Mouse (Mus musculus) cerebellum, adult 2 months (tissue): Measurements from ENCODE around the gene Apoc4. TPM values are rescaled to one million over a fixed set of nuclear protein-coding genes. Genes with fewer than 3 reads are reported as not detected.
A peak's percentile ranks its signal among the peaks of the same experiment; 100 is the strongest.

Experiments used
- DNase-seq, 2 experiments: peaks; one replicate each; pipeline ENCODE4 v3.0.0; 2021
- H3K27ac ChIP-seq: fragments of 200-500 bp; 2 replicates; pipeline ENCODE4 v1.5.1; 2012; ENCODE audit warnings: low read length, control low read depth, inconsistent platforms; ENCODE audit not compliant: insufficient read depth
- H3K27me3 ChIP-seq: fragments of 200-500 bp; 2 replicates; pipeline ENCODE4 v1.6.1; 2012; ENCODE audit warnings: inconsistent platforms, mild to moderate bottlenecking, low read length, moderate library complexity; ENCODE audit not compliant: control insufficient read depth, insufficient read depth
- H3K4me1 ChIP-seq: fragments of 200-500 bp; 2 replicates; pipeline ENCODE4 v1.6.1; 2011; ENCODE audit warnings: low read length; ENCODE audit not compliant: control insufficient read depth, insufficient read depth
- H3K4me3 ChIP-seq: fragments of 200-500 bp; replicated peaks from 2 replicates; pipeline ENCODE3; 2011; ENCODE audit warnings: mild to moderate bottlenecking, low read depth, low read length, control low read depth; ENCODE audit not compliant: insufficient read depth
- CTCF ChIP-seq: fragments of 200-500 bp; IDR thresholded peaks from 2 replicates; pipeline ENCODE4 v1.5.1; 2011; ENCODE audit warnings: low read depth, mild to moderate bottlenecking, control low read depth, low read length, moderate library complexity, borderline replicate concordance; ENCODE audit not compliant: insufficient read depth
- POLR2A ChIP-seq: fragments of 200-500 bp; IDR thresholded peaks from 2 replicates; pipeline ENCODE4 v1.6.1; 2011; ENCODE audit warnings: low read length, control low read depth, borderline replicate concordance; ENCODE audit not compliant: insufficient read depth
- WGBS: fragments of 180-500 bp; shearing (Covaris S2); methylation state at CpG from one replicate; pipeline ENCODE4 v1.1.7; 2018; 5-methylcytosine and 5-hydroxymethylcytosine counted together
- polyA plus RNA-seq: library from polyadenylated mRNA; depleted of rRNA; stranded (reverse); fragments of >200 nt; gene quantifications from 2 replicates; pipeline ENCODE4 v1.2.3, GENCODE M21; 2012

The Apoc4 gene
- polyA plus RNA-seq, 1 experiment = not detected

DNA sequence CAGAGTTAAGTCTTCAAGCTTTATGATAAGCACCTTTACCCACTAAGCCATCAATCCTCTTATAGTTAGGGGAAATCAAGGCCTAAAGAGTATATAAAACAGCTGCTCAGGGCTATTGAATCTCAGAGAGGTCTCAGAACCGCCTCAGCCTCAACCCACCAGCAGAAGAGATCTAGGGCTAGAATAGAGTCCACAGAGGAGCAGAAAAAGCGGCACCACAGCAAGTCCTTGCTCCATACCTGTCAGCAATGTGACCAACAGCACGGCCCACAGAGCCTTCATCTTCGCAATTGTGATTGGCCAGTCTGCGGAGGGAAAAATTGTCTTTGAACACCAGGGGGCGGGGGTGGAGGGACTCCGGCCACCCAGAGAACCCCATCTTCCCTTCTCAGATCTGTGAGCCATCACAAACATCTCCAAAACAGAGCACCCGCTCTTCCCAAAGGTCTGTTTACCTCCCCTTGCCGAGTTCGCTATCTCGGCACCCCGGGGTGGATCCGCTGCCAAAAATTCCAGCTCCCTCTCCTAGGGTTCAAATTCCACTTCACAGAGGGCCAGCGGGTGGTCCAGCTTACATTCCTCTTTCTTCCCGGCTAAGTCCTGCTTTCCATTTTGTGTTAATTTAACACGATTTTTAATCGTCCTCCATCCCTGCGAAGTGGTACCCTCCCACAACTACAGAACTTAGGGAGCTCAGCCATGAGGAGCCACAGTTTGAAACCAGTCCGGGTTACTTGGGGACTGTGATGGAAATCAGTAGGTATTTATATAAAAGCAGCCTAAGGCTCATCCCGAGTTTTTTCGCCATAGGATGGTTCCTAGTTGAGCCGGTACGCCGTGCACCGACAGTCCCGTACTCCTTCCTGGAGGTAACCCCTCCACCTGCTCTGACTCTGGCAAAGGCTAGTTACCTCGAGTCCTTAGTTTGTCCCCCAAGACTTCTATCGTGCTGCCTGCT lies 16.9 kb upstream of the Apoc4 start:
- 7% methylated on average over 28 of the region's 28 CpGs for WGBS
- TF ChIP-seq CTCF = no peak
- TF ChIP-seq POLR2A = no peak

DNA sequence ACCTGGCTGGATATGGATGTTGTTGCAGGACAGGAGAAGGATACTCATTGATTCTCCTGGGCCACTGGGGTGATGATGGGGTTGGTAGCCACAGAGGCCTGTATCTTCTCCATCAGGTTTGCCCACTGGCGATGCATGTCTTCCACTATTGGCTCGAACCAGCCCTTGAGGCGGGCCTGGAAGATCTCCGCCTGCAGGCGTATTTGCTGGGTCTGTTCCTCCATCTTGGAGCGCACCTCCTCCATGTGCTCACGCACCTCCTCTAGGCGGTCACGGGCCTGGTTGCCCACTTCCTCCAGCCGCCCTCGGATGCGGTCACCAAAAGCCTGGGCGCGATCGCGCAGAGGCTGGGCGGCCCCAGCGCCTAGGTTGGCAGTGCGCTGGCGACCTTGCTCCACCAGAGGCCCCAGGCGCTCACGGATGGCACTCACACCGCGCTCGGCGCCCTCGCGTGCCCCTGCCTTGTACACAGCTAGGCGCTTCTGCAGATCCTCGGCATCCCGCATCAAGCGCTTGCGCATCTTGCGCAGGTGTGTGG lies 15.1 kb upstream of the Apoc4 start:
- Histone ChIP-seq H3K4me1 (0 out of 2 replicates have a peak, but pooled peaks cover 4% of the 10 kb centered on the region), H3K27me3 (no peaks in the 10 kb centered on the region), H3K27ac (no peak overlapping the region), H3K4me3 (no peak overlapping the region)
- no peak for TF ChIP-seq POLR2A
- no peak for TF ChIP-seq CTCF
- WGBS = 96% methylated on average over 34 of the region's 34 CpGs
- no peak for DNase-seq

More for the DNA sequence above, 16.9 kb upstream of the Apoc4 start:
- peak in 1 of 2 experiments; percentile 18 for DNase-seq
- Histone ChIP-seq H3K4me1 (0 out of 2 replicates have a peak, but pooled peaks cover 4% of the 10 kb centered on the region), H3K27me3 (no peaks in the 10 kb centered on the region), H3K4me3 (peak overlapping the region; percentile 44), H3K27ac (peak overlapping the region; percentile 43; the same call in 1 of the 2 replicates)

DNA sequence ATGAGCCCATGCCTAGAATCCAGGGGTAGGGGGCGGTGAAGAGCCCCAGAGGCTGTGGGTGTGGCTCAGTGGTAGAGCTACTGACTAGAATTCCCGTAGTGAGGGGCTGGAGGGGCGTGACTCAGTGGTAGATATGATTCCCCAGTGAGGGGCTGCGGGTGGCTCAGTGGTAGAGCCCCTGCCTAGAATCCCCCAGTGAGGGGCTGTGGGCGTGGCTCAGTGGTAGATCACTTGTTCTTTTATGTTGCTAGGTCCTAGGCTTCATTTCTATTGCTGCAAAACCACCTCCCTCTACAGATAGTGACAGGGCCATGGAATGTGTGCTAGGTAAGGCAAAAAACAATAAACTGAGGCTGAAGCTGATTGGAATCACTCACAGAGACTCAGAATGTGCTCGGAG lies 14.6 kb upstream of the Apoc4 start:
- DNase-seq = no peak
- Histone ChIP-seq H3K4me3 (no peak overlapping the region), H3K27me3 (no peaks in the 10 kb centered on the region), H3K27ac (no peak overlapping the region), H3K4me1 (0 out of 2 replicates have a peak, but pooled peaks cover 4% of the 10 kb centered on the region)
- 83% methylated on average over 6 of the region's 6 CpGs for WGBS
- no peak for TF ChIP-seq POLR2A
- TF ChIP-seq CTCF = no peak

DNA sequence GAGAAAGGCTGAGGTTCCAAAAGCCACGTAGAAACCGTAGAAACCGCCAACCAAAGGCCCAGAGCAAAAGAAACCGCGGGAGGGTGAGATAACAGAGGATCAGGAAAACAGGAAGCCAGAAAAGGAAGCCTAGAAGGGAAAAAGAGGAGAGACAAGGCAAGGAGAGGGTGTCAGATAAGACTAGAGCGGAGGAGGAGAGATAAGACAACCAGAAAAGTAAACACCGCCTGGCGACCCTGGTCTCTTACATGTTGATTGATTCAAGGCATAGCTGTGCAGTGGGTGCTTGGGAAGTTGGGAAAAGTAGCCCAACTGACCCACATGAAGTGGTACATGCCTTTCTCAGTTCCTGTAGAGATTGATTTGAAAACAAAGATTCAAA lies 13.9 kb upstream of the Apoc4 start:
- no peak overlapping the region for H3K4me3 ChIP-seq
- TF ChIP-seq POLR2A = no peak
- no peak for TF ChIP-seq CTCF
- H3K27me3 ChIP-seq = no peaks in the 10 kb centered on the region
- 68% methylated on average over 8 of the region's 8 CpGs for WGBS
- no peak for DNase-seq
- H3K4me1 ChIP-seq = 0 out of 2 replicates have a peak, but pooled peaks cover 4% of the 10 kb centered on the region
- H3K27ac ChIP-seq = no peak overlapping the region

DNA sequence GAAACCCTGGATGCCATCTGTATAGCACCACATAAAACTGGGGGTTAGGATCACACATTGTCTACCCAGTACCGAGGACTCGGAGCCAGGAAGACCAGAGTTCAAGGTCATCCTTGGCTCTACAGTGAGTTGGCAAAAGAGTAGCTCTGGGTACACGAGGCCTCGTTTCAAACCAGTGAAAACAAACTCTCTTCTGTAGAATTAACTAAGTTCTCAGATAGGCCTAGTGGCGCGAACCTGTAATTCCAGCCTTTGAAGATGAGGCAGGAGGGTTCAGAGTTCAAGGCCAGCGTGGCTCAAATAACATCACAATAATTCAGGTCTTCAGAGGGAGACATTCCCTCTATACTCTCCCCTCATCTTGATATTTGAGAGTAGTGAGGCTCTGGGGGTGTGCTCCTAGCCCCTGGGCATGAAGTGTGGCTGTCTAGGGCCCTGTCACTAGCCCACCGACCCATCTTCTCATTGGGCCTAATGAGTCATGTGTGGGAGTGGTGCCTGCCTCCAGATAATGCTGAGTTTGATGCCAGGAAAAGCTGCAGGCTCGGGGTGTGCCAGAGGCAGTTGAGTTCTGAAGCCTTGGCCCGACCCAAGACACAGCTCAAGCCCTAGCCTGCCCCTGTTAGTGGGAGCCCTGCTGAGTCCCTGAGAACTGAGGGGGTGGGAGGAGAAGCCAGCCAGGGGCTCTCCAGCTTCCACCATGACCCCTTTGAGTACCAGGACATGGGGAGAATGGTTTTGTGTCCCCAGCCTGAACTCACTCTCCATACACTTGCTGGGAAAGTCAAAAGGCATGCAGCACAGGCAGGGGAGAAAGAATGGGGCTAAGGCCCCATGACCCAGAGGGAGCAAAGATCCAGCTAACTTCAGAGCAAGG lies 13.3 kb upstream of the Apoc4 start:
- no peak overlapping the region for H3K4me3 ChIP-seq
- TF ChIP-seq CTCF (no peak), POLR2A (no peak)
- peak in 1 of 2 experiments; percentile 32 for DNase-seq
- H3K27me3 ChIP-seq = no peaks in the 10 kb centered on the region
- 0 out of 2 replicates have a peak, but pooled peaks cover 4% of the 10 kb centered on the region for H3K4me1 ChIP-seq
- H3K27ac ChIP-seq = no peak overlapping the region
- WGBS = 72% methylated on average over 10 of the region's 10 CpGs

DNA sequence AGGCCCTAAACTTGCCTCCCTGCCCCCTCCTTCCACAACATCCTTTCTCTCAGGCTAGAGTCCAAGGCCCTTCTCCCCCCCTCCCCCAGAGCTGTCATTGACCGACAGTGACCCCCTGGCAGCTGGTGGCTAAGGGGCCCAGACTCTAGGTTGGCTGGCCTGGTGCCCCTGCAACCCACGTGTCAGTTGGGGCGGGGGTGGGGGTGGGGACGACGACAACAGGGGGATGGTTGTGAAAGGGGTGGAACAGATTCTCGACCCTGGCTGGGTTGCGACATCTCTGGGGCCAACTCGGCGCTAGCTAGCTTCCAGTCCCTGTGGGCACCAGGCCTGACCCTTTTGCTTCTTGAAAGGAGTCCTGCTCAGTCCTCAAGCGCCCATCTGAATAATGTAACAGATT lies 12.1 kb upstream of the Apoc4 start:
- 26% methylated on average over 10 of the region's 10 CpGs for WGBS

DNA sequence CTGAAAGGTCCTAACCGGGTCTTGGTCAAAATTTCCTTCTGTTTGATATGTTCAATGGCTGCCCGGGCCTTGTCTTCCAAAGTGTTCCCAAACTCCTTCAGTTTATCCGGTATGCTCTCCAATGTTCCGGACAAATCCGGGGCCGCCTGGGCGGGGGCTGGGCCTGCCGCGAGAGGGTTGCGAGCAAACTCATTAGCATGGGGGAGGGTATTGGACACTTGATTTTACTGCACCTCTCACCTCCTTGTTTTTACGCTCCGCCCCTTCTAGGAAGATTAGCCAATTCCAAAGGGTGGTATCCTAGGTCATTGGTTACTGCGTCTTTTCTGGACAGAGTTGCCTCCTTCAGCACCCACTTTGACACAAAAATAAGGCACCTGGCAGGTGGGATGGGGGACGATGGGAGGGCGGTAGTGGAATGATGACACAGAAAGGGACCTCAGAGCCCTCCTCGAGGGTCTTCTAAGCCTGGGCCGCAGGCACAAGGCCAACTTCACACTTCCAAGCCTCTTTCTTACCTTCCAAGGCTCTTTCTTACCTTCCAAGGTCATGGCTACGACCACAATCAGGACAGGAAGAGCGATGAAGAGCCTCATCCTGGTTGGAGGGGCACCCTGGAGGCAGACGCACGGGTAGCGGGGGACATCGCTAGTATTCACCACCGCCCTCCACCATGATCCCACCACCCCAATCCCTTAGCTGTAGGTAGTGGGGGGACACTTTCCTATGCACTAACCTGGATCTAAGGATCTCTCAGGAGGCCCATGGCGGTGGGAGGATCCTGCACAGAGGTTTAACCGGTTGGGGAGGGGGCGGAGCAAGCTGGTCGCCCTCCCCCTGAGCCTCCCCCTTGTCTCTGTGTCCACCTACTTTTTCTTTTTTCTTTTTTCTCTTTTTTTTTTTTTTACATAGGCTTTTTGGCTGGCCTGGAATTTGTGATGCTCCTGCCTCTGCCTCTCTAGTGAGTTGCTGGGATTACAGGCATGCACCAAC lies 10.9 kb upstream of the Apoc4 start, which contains the start of gene Apoc1:
Gene Apoc1 (minus strand): TSS at position 788 of the 993 bp plus-strand sequence.
- Histone ChIP-seq H3K4me3 (no peak within 1 kb of the TSS), H3K4me1 (no peaks in the 10 kb centered on the region), H3K27ac (no peak within 1 kb of the TSS), H3K27me3 (no peaks in the 10 kb centered on the region)
- no peak for TF ChIP-seq CTCF
- no peak for TF ChIP-seq POLR2A
- DNase-seq = no peak
- 60% methylated on average over 28 of the region's 28 CpGs for WGBS

More for the DNA sequence above, 12.1 kb upstream of the Apoc4 start:
- 0 out of 2 replicates have a peak, but pooled peaks cover 2% of the 10 kb centered on the region for H3K4me1 ChIP-seq
- no peak for TF ChIP-seq POLR2A
- no peak for TF ChIP-seq CTCF
- H3K27me3 ChIP-seq = no peaks in the 10 kb centered on the region
- H3K4me3 ChIP-seq = no peak overlapping the region
- H3K27ac ChIP-seq = no peak overlapping the region
- DNase-seq = peak; percentile 25 to 51
